Comparison of ENCODE assay signal across 8 mouse cellular contexts in genomic region chr13:99152305-99152930, GRCm38 (mm10). TPM values are rescaled to one million over a fixed set of nuclear protein-coding genes. Genes with fewer than 3 reads are reported as not detected.
A peak's percentile ranks its signal among the peaks of the same experiment; 100 is the strongest.
DNase-seq lines count a peak whose midpoint lies in the region; ATAC-seq and TF ChIP-seq lines count a peak whose summit lies in the region.

No protein-coding gene starts in this region.

- no peak for ATAC-seq in embryonic facial prominence, embryonic 13.5 days (ENCODE audit: insufficient number of reproducible peaks, insufficient read depth, low FRiP score, low TSS enrichment, low read depth)
- no peak for ATAC-seq in liver, postnatal 0 days

- DNase-seq in left cerebral cortex, adult 2 months (ENCODE audit: extremely low spot score in 1 of 2, low spot score in 2 of 2) = no peak
- DNase-seq in left cerebral cortex, postnatal 14 days (ENCODE audit: low spot score in 2 of 2) = no peak
- DNase-seq in adrenal gland, adult 8-10 months = peak; percentile 19
- no peak for DNase-seq in liver, postnatal 0 days
- no peak for DNase-seq in frontal cortex, postnatal 14 days (ENCODE audit: low spot score in 2 of 2)
- DNase-seq in yolk sac, embryonic 10.5 days (ENCODE audit: low spot score) = no peak
- DNase-seq in right cerebral cortex, adult 2 months (ENCODE audit: low spot score in 2 of 2) = no peak

- 0 out of 2 replicates have a peak, but pooled peaks cover 12% of the 10 kb centered on the region for H3K27me3 ChIP-seq in embryonic facial prominence, embryonic 13.5 days
- 0 out of 2 replicates have a peak, but pooled peaks cover 6% of the 10 kb centered on the region for H3K27me3 ChIP-seq in liver, postnatal 0 days (ENCODE audit: insufficient read depth, low read length)

- no peak for TF ChIP-seq EP300 in liver, postnatal 0 days (IDR thresholded peaks at IDR 0.05; ENCODE audit: low read depth)

- no peaks in the 10 kb centered on the region for H3K9me3 ChIP-seq in embryonic facial prominence, embryonic 13.5 days
- peaks cover 4% of the 10 kb centered on the region; the same call in 1 of the 2 replicates for H3K9me3 ChIP-seq in liver, postnatal 0 days (ENCODE audit: low read length)

- no peak overlapping the region for H3K9ac ChIP-seq in embryonic facial prominence, embryonic 13.5 days
- H3K9ac ChIP-seq in liver, postnatal 0 days (replicated peaks) = no peak overlapping the region

- peak overlapping the region; percentile 40 for H3K27ac ChIP-seq in left cerebral cortex, adult 2 months
- no peak overlapping the region for H3K27ac ChIP-seq in embryonic facial prominence, embryonic 13.5 days
- no peak overlapping the region for H3K27ac ChIP-seq in liver, postnatal 0 days (ENCODE audit: low read depth)

- H3K4me1 ChIP-seq in embryonic facial prominence, embryonic 13.5 days = peaks cover 15% of the 10 kb centered on the region
- H3K4me1 ChIP-seq in liver, postnatal 0 days (ENCODE audit: insufficient read depth) = 0 out of 2 replicates have a peak, but pooled peaks cover 2% of the 10 kb centered on the region

- no peaks in the 10 kb centered on the region for H3K36me3 ChIP-seq in embryonic facial prominence, embryonic 13.5 days
- no peaks in the 10 kb centered on the region for H3K36me3 ChIP-seq in liver, postnatal 0 days (replicated peaks; ENCODE audit: insufficient read depth, low read length)

- intact Hi-C loops in left cerebral cortex, adult 2 months (cut with DNase I) = loop anchor here (5.0 kb wide), 1 partner anchor 285 kb away; no protein-coding TSS in a partner anchor
- intact Hi-C loops in left cerebral cortex, postnatal 14 days (cut with DNase I) = no loop called here

- H3K4me2 ChIP-seq in embryonic facial prominence, embryonic 13.5 days = peak overlapping the region; percentile 28
- 0 out of 2 replicates have a peak overlapping the region, but pooled peaks have one; percentile 22 for H3K4me2 ChIP-seq in liver, postnatal 0 days (ENCODE audit: low read depth, low read length)

- peak; percentile 14 for TF ChIP-seq CTCF in left cerebral cortex, adult 2 months (IDR thresholded peaks at IDR 0.05)
- TF ChIP-seq CTCF in liver, postnatal 0 days (IDR thresholded peaks at IDR 0.05; ENCODE audit: low read depth) = peak; percentile 20

- 24% methylated on average over 18 of the region's 18 CpGs for WGBS in embryonic facial prominence, embryonic 13.5 days
- 10% methylated on average over 18 of the region's 18 CpGs for WGBS in liver, postnatal 0 days (ENCODE audit: insufficient replicate concordance)

- H3K4me3 ChIP-seq in left cerebral cortex, adult 2 months = no peak overlapping the region
- no peak overlapping the region for H3K4me3 ChIP-seq in embryonic facial prominence, embryonic 13.5 days
- H3K4me3 ChIP-seq in liver, postnatal 0 days (ENCODE audit: low read depth, low read length) = no peak overlapping the region

RNA-seq across cellular contexts. Expression of gene Zfp366, which starts 32.2 kb away (rescaled TPM):
- 1 to 10 TPM; 3.1 to 4.1 TPM for total RNA-seq in left cerebral cortex, adult 2 months (2021)
- total RNA-seq in left cerebral cortex, postnatal 14 days (2021) = 1 to 10 TPM; 5.1 to 8.1 TPM
- total RNA-seq in adrenal gland, adult 8-10 months (2022) = 1 to 10 TPM; 3.6 to 6.7 (median 5.0) TPM
- 0.42 and 0.48 TPM in 2 replicates for polyA plus RNA-seq in embryonic facial prominence, embryonic 13.5 days (2015; fragmentation: Nextera tagmentation; extraction: Ambion mirVana)
- 0.33 and 0.39 TPM in 2 replicates for polyA plus RNA-seq in liver, postnatal 0 days (2015; fragmentation: Nextera tagmentation; extraction: Ambion mirVana)
